In genomic region chr11:58588620-58589250, GRCm38 (mm10) we compare ENCODE assay signal across 21 mouse cellular contexts. TPM values are rescaled to one million over a fixed set of nuclear protein-coding genes. Genes with fewer than 3 reads are reported as not detected.
A peak's percentile ranks its signal among the peaks of the same experiment; 100 is the strongest.
DNase-seq lines count a peak whose midpoint lies in the region; ATAC-seq lines count a peak whose summit lies in the region.
"Had no signal": no experiment of that assay in that cellular context is flagged by ENCODE, and none has a peak within 500 bp of the region (broad histone marks: within the 10 kb centered on the region; RNA-seq: fewer than 3 reads in every experiment).

No protein-coding gene starts in this region.

- WGBS in liver, embryonic 12.5 days (ENCODE audit: insufficient replicate concordance), result 77% methylated on average over 3 of the region's 3 CpGs
- WGBS in liver, embryonic 11.5 days, result 79% methylated on average over 3 of the region's 3 CpGs
- 37% methylated on average over 3 of the region's 3 CpGs for WGBS in neural tube, embryonic 13.5 days
- 28% methylated on average over 3 of the region's 3 CpGs for WGBS in neural tube, embryonic 15.5 days
- 21% methylated on average over 3 of the region's 3 CpGs for WGBS in forebrain, embryonic 13.5 days

- no peaks in the 10 kb centered on the region for H3K36me3 ChIP-seq in liver, embryonic 12.5 days
- H3K36me3 ChIP-seq in liver, embryonic 11.5 days (ENCODE audit: control insufficient read depth, insufficient read depth, low read length), result no peaks in the 10 kb centered on the region
- H3K36me3 ChIP-seq in neural tube, embryonic 13.5 days, result no peaks in the 10 kb centered on the region
- no peaks in the 10 kb centered on the region for H3K36me3 ChIP-seq in neural tube, embryonic 15.5 days
- H3K36me3 ChIP-seq in forebrain, embryonic 13.5 days (ENCODE audit: poor library complexity, severe bottlenecking), result no peaks in the 10 kb centered on the region
- H3K36me3 ChIP-seq: heart, embryonic 12.5 days; hindbrain, embryonic 13.5 days; kidney, embryonic 15.5 days; limb, embryonic 10.5 days; midbrain, embryonic 15.5 days; stomach, embryonic 15.5 days had no signal

- no peak for ATAC-seq in liver, embryonic 12.5 days
- no peak for ATAC-seq in liver, embryonic 11.5 days (replicated peaks; ENCODE audit: low FRiP score)
- ATAC-seq in neural tube, embryonic 13.5 days (ENCODE audit: low read depth), result no peak
- ATAC-seq in neural tube, embryonic 15.5 days (ENCODE audit: low FRiP score), result no peak
- peak; percentile 62; the same call in 1 of the 2 replicates for ATAC-seq in forebrain, embryonic 13.5 days
- ATAC-seq: intestine, embryonic 16.5 days; lung, postnatal 0 days; midbrain, embryonic 15.5 days had no signal

- H3K9ac ChIP-seq in liver, embryonic 12.5 days, result no peak overlapping the region
- no peak overlapping the region for H3K9ac ChIP-seq in liver, embryonic 11.5 days (ENCODE audit: low read depth, low read length)
- H3K9ac ChIP-seq in neural tube, embryonic 13.5 days, result no peak overlapping the region
- H3K9ac ChIP-seq in neural tube, embryonic 15.5 days (replicated peaks), result no peak overlapping the region
- no peak overlapping the region for H3K9ac ChIP-seq in forebrain, embryonic 13.5 days
- H3K9ac ChIP-seq: heart, embryonic 12.5 days; hindbrain, embryonic 13.5 days; kidney, embryonic 15.5 days; midbrain, embryonic 15.5 days; stomach, embryonic 15.5 days had no signal

- no peak overlapping the region for H3K4me2 ChIP-seq in liver, embryonic 12.5 days
- H3K4me2 ChIP-seq in liver, embryonic 11.5 days, result no peak overlapping the region
- no peak overlapping the region for H3K4me2 ChIP-seq in neural tube, embryonic 13.5 days
- H3K4me2 ChIP-seq in neural tube, embryonic 15.5 days, result no peak overlapping the region
- no peak overlapping the region for H3K4me2 ChIP-seq in forebrain, embryonic 13.5 days
- H3K4me2 ChIP-seq: heart, embryonic 12.5 days; hindbrain, embryonic 13.5 days; kidney, embryonic 15.5 days; midbrain, embryonic 15.5 days; stomach, embryonic 15.5 days had no signal

- peaks cover 38% of the 10 kb centered on the region for H3K4me1 ChIP-seq in liver, embryonic 12.5 days
- no peaks in the 10 kb centered on the region for H3K4me1 ChIP-seq in liver, embryonic 11.5 days (replicated peaks; ENCODE audit: control insufficient read depth, insufficient read depth, low read length)
- H3K4me1 ChIP-seq in neural tube, embryonic 13.5 days (replicated peaks), result peaks cover 5% of the 10 kb centered on the region; the same call in 1 of the 2 replicates
- 0 out of 2 replicates have a peak, but pooled peaks cover 3% of the 10 kb centered on the region for H3K4me1 ChIP-seq in neural tube, embryonic 15.5 days
- peaks cover 11% of the 10 kb centered on the region for H3K4me1 ChIP-seq in forebrain, embryonic 13.5 days
- H3K4me1 ChIP-seq: heart, embryonic 12.5 days; hindbrain, embryonic 13.5 days; kidney, embryonic 15.5 days; limb, embryonic 10.5 days; midbrain, embryonic 15.5 days; stomach, embryonic 15.5 days had no signal

- H3K9me3 ChIP-seq in liver, embryonic 12.5 days (replicated peaks), result no peaks in the 10 kb centered on the region
- H3K9me3 ChIP-seq in liver, embryonic 11.5 days (ENCODE audit: control insufficient read depth, low read length), result no peaks in the 10 kb centered on the region
- no peaks in the 10 kb centered on the region for H3K9me3 ChIP-seq in neural tube, embryonic 13.5 days
- H3K9me3 ChIP-seq in neural tube, embryonic 15.5 days (replicated peaks), result no peaks in the 10 kb centered on the region
- no peaks in the 10 kb centered on the region for H3K9me3 ChIP-seq in forebrain, embryonic 13.5 days (replicated peaks)
- H3K9me3 ChIP-seq: heart, embryonic 12.5 days; hindbrain, embryonic 13.5 days; kidney, embryonic 15.5 days; limb, embryonic 10.5 days; midbrain, embryonic 15.5 days; stomach, embryonic 15.5 days had no signal

- peak overlapping the region; percentile 40; the same call in 1 of the 2 replicates for H3K27ac ChIP-seq in liver, embryonic 12.5 days
- H3K27ac ChIP-seq in liver, embryonic 11.5 days (ENCODE audit: low read depth, low read length), result no peak overlapping the region
- 0 out of 2 replicates have a peak overlapping the region, but pooled peaks have one; percentile 5 for H3K27ac ChIP-seq in neural tube, embryonic 13.5 days (replicated peaks)
- no peak overlapping the region for H3K27ac ChIP-seq in neural tube, embryonic 15.5 days (replicated peaks)
- peak overlapping the region; percentile 31; the same call in 1 of the 2 replicates for H3K27ac ChIP-seq in forebrain, embryonic 13.5 days
- H3K27ac ChIP-seq: hindbrain, embryonic 13.5 days; kidney, embryonic 15.5 days; limb, embryonic 10.5 days; midbrain, embryonic 15.5 days; stomach, embryonic 15.5 days had no signal

- H3K4me3 ChIP-seq in liver, embryonic 12.5 days, result no peak overlapping the region
- H3K4me3 ChIP-seq in liver, embryonic 11.5 days (ENCODE audit: low read depth, low read length), result no peak overlapping the region
- no peak overlapping the region for H3K4me3 ChIP-seq in neural tube, embryonic 13.5 days
- no peak overlapping the region for H3K4me3 ChIP-seq in neural tube, embryonic 15.5 days (replicated peaks)
- no peak overlapping the region for H3K4me3 ChIP-seq in forebrain, embryonic 13.5 days
- H3K4me3 ChIP-seq: heart, embryonic 12.5 days; hindbrain, embryonic 13.5 days; kidney, embryonic 15.5 days; limb, embryonic 10.5 days; midbrain, embryonic 15.5 days; stomach, embryonic 15.5 days had no signal

- DNase-seq in liver, embryonic 11.5 days (ENCODE audit: low spot score), result no peak
- DNase-seq in right cerebral cortex, adult 18-20 months, result no peak
- no peak for DNase-seq in embryo, embryonic 9.5 days (ENCODE audit: extremely low spot score)

- no peaks in the 10 kb centered on the region for H3K27me3 ChIP-seq in liver, embryonic 12.5 days (replicated peaks)
- no peaks in the 10 kb centered on the region for H3K27me3 ChIP-seq in liver, embryonic 11.5 days (replicated peaks; ENCODE audit: control insufficient read depth, insufficient read depth, low read length)
- H3K27me3 ChIP-seq in neural tube, embryonic 13.5 days, result no peaks in the 10 kb centered on the region
- no peaks in the 10 kb centered on the region for H3K27me3 ChIP-seq in neural tube, embryonic 15.5 days (replicated peaks)
- H3K27me3 ChIP-seq in forebrain, embryonic 13.5 days, result no peaks in the 10 kb centered on the region
- H3K27me3 ChIP-seq: hindbrain, embryonic 13.5 days; kidney, embryonic 15.5 days; midbrain, embryonic 15.5 days; stomach, embryonic 15.5 days had no signal

RNA-seq across cellular contexts. Expression of gene Olfr324, which starts 6.2 kb away (rescaled TPM):
- not detected in 2 replicates for polyA plus RNA-seq in liver, embryonic 12.5 days (2016; fragmentation: Nextera tagmentation; extraction: Ambion mirVana)
- polyA plus RNA-seq in liver, embryonic 11.5 days (2014; fragmentation: Nextera tagmentation; extraction: Ambion mirVana), result not detected in 2 replicates
- polyA plus RNA-seq in neural tube, embryonic 13.5 days (2015; fragmentation: Nextera tagmentation; extraction: Ambion mirVana), result 0.08 TPM in 1 of 2 replicates, not detected in the other
- polyA plus RNA-seq in neural tube, embryonic 15.5 days (2015; fragmentation: Nextera tagmentation; extraction: Ambion mirVana), result 0.05 and 0.12 TPM in 2 replicates
- polyA plus RNA-seq in forebrain, embryonic 13.5 days (2015; fragmentation: Nextera tagmentation; extraction: Ambion mirVana), result not detected in 2 replicates
- polyA plus RNA-seq: C2C12; heart, embryonic 12.5 days; hindbrain, embryonic 13.5 days; intestine, embryonic 16.5 days; kidney, embryonic 15.5 days; large intestine, adult 2 months; limb, embryonic 10.5 days; liver, embryonic 14.5 days; lung, postnatal 0 days; midbrain, embryonic 15.5 days; stomach, embryonic 15.5 days; thymus, adult 2 months; urinary bladder, adult 2 months had no signal

RNA-seq across cellular contexts. Expression of gene Olfr325, which starts 11.2 kb away (rescaled TPM):
- polyA plus RNA-seq in liver, embryonic 12.5 days (2016; fragmentation: Nextera tagmentation; extraction: Ambion mirVana), result not detected in 2 replicates
- not detected in 2 replicates for polyA plus RNA-seq in liver, embryonic 11.5 days (2014; fragmentation: Nextera tagmentation; extraction: Ambion mirVana)
- polyA plus RNA-seq in neural tube, embryonic 13.5 days (2015; fragmentation: Nextera tagmentation; extraction: Ambion mirVana), result not detected in 2 replicates
- not detected in 2 replicates for polyA plus RNA-seq in neural tube, embryonic 15.5 days (2015; fragmentation: Nextera tagmentation; extraction: Ambion mirVana)
- polyA plus RNA-seq in forebrain, embryonic 13.5 days (2015; fragmentation: Nextera tagmentation; extraction: Ambion mirVana), result not detected in 2 replicates
- polyA plus RNA-seq: C2C12; frontal cortex, adult 2 months; heart, embryonic 12.5 days; hindbrain, embryonic 13.5 days; intestine, embryonic 16.5 days; kidney, embryonic 15.5 days; large intestine, adult 2 months; limb, embryonic 10.5 days; liver, embryonic 14.5 days; lung, postnatal 0 days; midbrain, embryonic 15.5 days; stomach, embryonic 15.5 days; thymus, adult 2 months; urinary bladder, adult 2 months had no signal

RNA-seq across cellular contexts. Expression of gene Olfr224, which starts 18.4 kb away (rescaled TPM):
- not detected in 2 replicates for polyA plus RNA-seq in liver, embryonic 12.5 days (2016; fragmentation: Nextera tagmentation; extraction: Ambion mirVana)
- polyA plus RNA-seq in liver, embryonic 11.5 days (2014; fragmentation: Nextera tagmentation; extraction: Ambion mirVana), result not detected in 2 replicates
- polyA plus RNA-seq in neural tube, embryonic 13.5 days (2015; fragmentation: Nextera tagmentation; extraction: Ambion mirVana), result 0.14 TPM in 1 of 2 replicates, not detected in the other
- polyA plus RNA-seq in neural tube, embryonic 15.5 days (2015; fragmentation: Nextera tagmentation; extraction: Ambion mirVana), result 0.19 TPM in 1 of 2 replicates, not detected in the other
- not detected in 2 replicates for polyA plus RNA-seq in forebrain, embryonic 13.5 days (2015; fragmentation: Nextera tagmentation; extraction: Ambion mirVana)
- polyA plus RNA-seq: C2C12; frontal cortex, adult 2 months; heart, embryonic 12.5 days; hindbrain, embryonic 13.5 days; intestine, embryonic 16.5 days; kidney, embryonic 15.5 days; large intestine, adult 2 months; limb, embryonic 10.5 days; liver, embryonic 14.5 days; lung, postnatal 0 days; midbrain, embryonic 15.5 days; stomach, embryonic 15.5 days; urinary bladder, adult 2 months had no signal

RNA-seq across cellular contexts. Expression of gene 2210407C18Rik, which starts 27.1 kb away (rescaled TPM):
- polyA plus RNA-seq in liver, embryonic 12.5 days (2016; fragmentation: Nextera tagmentation; extraction: Ambion mirVana), result not detected in 2 replicates
- not detected in 2 replicates for polyA plus RNA-seq in liver, embryonic 11.5 days (2014; fragmentation: Nextera tagmentation; extraction: Ambion mirVana)
- polyA plus RNA-seq in neural tube, embryonic 13.5 days (2015; fragmentation: Nextera tagmentation; extraction: Ambion mirVana), result not detected in 2 replicates
- polyA plus RNA-seq in neural tube, embryonic 15.5 days (2015; fragmentation: Nextera tagmentation; extraction: Ambion mirVana), result not detected in 2 replicates
- not detected in 2 replicates for polyA plus RNA-seq in forebrain, embryonic 13.5 days (2015; fragmentation: Nextera tagmentation; extraction: Ambion mirVana)
- polyA plus RNA-seq: C2C12; frontal cortex, adult 2 months; heart, embryonic 12.5 days; hindbrain, embryonic 13.5 days; kidney, embryonic 15.5 days; limb, embryonic 10.5 days; liver, embryonic 14.5 days; lung, postnatal 0 days; midbrain, embryonic 15.5 days; urinary bladder, adult 2 months had no signal

RNA-seq across cellular contexts. Expression of gene Olfr328, which starts 33.3 kb away (rescaled TPM):
- polyA plus RNA-seq in liver, embryonic 12.5 days (2016; fragmentation: Nextera tagmentation; extraction: Ambion mirVana), result not detected in 2 replicates
- 0.05 and 0.08 TPM in 2 replicates for polyA plus RNA-seq in liver, embryonic 11.5 days (2014; fragmentation: Nextera tagmentation; extraction: Ambion mirVana)
- not detected in 2 replicates for polyA plus RNA-seq in neural tube, embryonic 13.5 days (2015; fragmentation: Nextera tagmentation; extraction: Ambion mirVana)
- polyA plus RNA-seq in neural tube, embryonic 15.5 days (2015; fragmentation: Nextera tagmentation; extraction: Ambion mirVana), result 0.06 and 0.10 TPM in 2 replicates
- polyA plus RNA-seq in forebrain, embryonic 13.5 days (2015; fragmentation: Nextera tagmentation; extraction: Ambion mirVana), result not detected in 2 replicates
- polyA plus RNA-seq: C2C12; frontal cortex, adult 2 months; heart, embryonic 12.5 days; large intestine, adult 2 months; lung, postnatal 0 days; thymus, adult 2 months; urinary bladder, adult 2 months had no signal

Comparison
In these comparisons a context has a peak if more than half of its experiments do, and no peak if none do; other contexts are left out.
1. H3K27ac ChIP-seq: peak in liver, embryonic 12.5 days (single experiment), neural tube, embryonic 13.5 days (single experiment) and forebrain, embryonic 13.5 days (single experiment); none in liver, embryonic 11.5 days (single experiment) and neural tube, embryonic 15.5 days (single experiment).